Mouse (Mus musculus) hindbrain, embryonic 15.5 days (tissue): Measurements from ENCODE around the gene Hist2h4. TPM values are rescaled to one million over a fixed set of nuclear protein-coding genes. Genes with fewer than 3 reads are reported as not detected.
"Not testable (repeated sequence)": the region's sequence is repeated elsewhere in the genome, so short reads cannot be mapped to it uniquely, and the experiment has no call there.

Experiments
- ATAC-seq: fragments of 200-750 bp; cut with Nextera tagmentation; 2 replicates; pipeline ENCODE4 v1.8.0; 2017; ENCODE audit warnings: low read depth, moderate number of reproducible peaks, moderate TSS enrichment; ENCODE audit not compliant: low FRiP score
- H3K27ac ChIP-seq: fragments of 300-500 bp; sonication (generic); replicated peaks from 2 replicates; pipeline ENCODE4 v1.5.1; 2015; ENCODE audit warnings: mild to moderate bottlenecking, inconsistent platforms
- H3K27me3 ChIP-seq: fragments of 300-500 bp; sonication (generic); 2 replicates; pipeline ENCODE4 v1.6.1; 2015; ENCODE audit warnings: control low read depth, inconsistent platforms
- H3K36me3 ChIP-seq: fragments of 300-500 bp; sonication (generic); 2 replicates; pipeline ENCODE4 v1.6.1; 2015; ENCODE audit warnings: control low read depth, inconsistent platforms
- H3K4me1 ChIP-seq: fragments of 300-500 bp; sonication (generic); replicated peaks from 2 replicates; pipeline ENCODE4 v1.6.1; 2015; ENCODE audit warnings: control low read depth, inconsistent platforms
- H3K4me2 ChIP-seq: fragments of 300-500 bp; sonication (generic); 2 replicates; pipeline ENCODE4 v1.6.1; 2015; ENCODE audit warnings: moderate library complexity, mild to moderate bottlenecking, inconsistent platforms
- H3K4me3 ChIP-seq: fragments of 300-500 bp; sonication (generic); 2 replicates; pipeline ENCODE4 v1.5.1; 2015; ENCODE audit warnings: mild to moderate bottlenecking, inconsistent platforms
- H3K9ac ChIP-seq: fragments of 300-500 bp; sonication (generic); 2 replicates; pipeline ENCODE4 v1.6.1; 2015; ENCODE audit warnings: inconsistent platforms
- H3K9me3 ChIP-seq: fragments of 300-500 bp; sonication (generic); 2 replicates; pipeline ENCODE4 v1.6.1; 2016; ENCODE audit warnings: control low read depth, inconsistent platforms
- WGBS: fragments of 180-500 bp; shearing (Covaris S2); methylation state at CpG from one replicate; pipeline ENCODE4 v1.1.7; 2015; 5-methylcytosine and 5-hydroxymethylcytosine counted together
- polyA plus RNA-seq: library from polyadenylated mRNA; unstranded; fragments of >200 nt; fragmentation: Nextera tagmentation; extraction: Ambion mirVana; gene quantifications from 2 replicates; pipeline ENCODE4 v1.2.1, GENCODE M21; 2015

The Hist2h4 gene
- polyA plus RNA-seq, result 4.5 and 6.5 TPM in 2 replicates

- under 1% methylated on average over 40 of the region's 40 CpGs for WGBS
- Histone ChIP-seq H3K9me3 (no peaks in the 10 kb centered on the region), H3K27ac (peak within 1 kb of the TSS; percentile 98), H3K36me3 (no peaks in the 10 kb centered on the region), H3K27me3 (no peaks in the 10 kb centered on the region), H3K4me1 (peaks cover 32% of the 10 kb centered on the region), H3K4me2 (peak within 1 kb of the TSS; percentile 72), H3K9ac (peak within 1 kb of the TSS; percentile 66), H3K4me3 (peak within 1 kb of the TSS; percentile 62)
- ATAC-seq, result peak; percentile 91
These were observed at the start of gene Hist2h4 for GRCm38 (mm10) chr3:96262979-96263550. Gene Hist2h4 (minus strand): TSS chr3:96263311.

- no peak overlapping the region for H3K27ac ChIP-seq
- ATAC-seq, result no peak
- 61% methylated on average over 8 of the region's 8 CpGs for WGBS
- no peaks in the 10 kb centered on the region for H3K36me3 ChIP-seq
- no peaks in the 10 kb centered on the region for H3K9me3 ChIP-seq
- H3K4me3 ChIP-seq, result no peak overlapping the region
- H3K4me1 ChIP-seq, result no peaks in the 10 kb centered on the region
- H3K9ac ChIP-seq, result no peak overlapping the region
- no peaks in the 10 kb centered on the region for H3K27me3 ChIP-seq
- no peak overlapping the region for H3K4me2 ChIP-seq
These were observed 49.4 kb upstream of the Hist2h4 start for GRCm38 (mm10) chr3:96312341-96313098.

- Histone ChIP-seq H3K27ac (no peak overlapping the region), H3K36me3 (no peaks in the 10 kb centered on the region)
- 66% methylated on average over 3 of the region's 3 CpGs for WGBS
These were observed 46.3 kb upstream of the Hist2h4 start for GRCm38 (mm10) chr3:96309441-96309840.

GRCm38 (mm10) chr3:96306506-96306905 lies 43.4 kb upstream of the Hist2h4 start:
- Histone ChIP-seq H3K27ac (no peak overlapping the region), H3K4me1 (no peaks in the 10 kb centered on the region), H3K9ac (no peak overlapping the region), H3K36me3 (no peaks in the 10 kb centered on the region), H3K4me3 (no peak overlapping the region), H3K4me2 (no peak overlapping the region), H3K9me3 (no peaks in the 10 kb centered on the region), H3K27me3 (no peaks in the 10 kb centered on the region)
- WGBS, result 81% methylated on average over 9 of the region's 9 CpGs
- no peak for ATAC-seq

More at GRCm38 (mm10) chr3:96309441-96309840, 46.3 kb upstream of the Hist2h4 start:
- no peaks in the 10 kb centered on the region for H3K27me3 ChIP-seq
- ATAC-seq, result no peak
- H3K9me3 ChIP-seq, result no peaks in the 10 kb centered on the region
- H3K4me3 ChIP-seq, result no peak overlapping the region
- no peaks in the 10 kb centered on the region for H3K4me1 ChIP-seq
- no peak overlapping the region for H3K9ac ChIP-seq
- H3K4me2 ChIP-seq, result no peak overlapping the region

GRCm38 (mm10) chr3:96302076-96302475 lies 39.0 kb upstream of the Hist2h4 start:
- H3K27ac ChIP-seq, result no peak overlapping the region
- no peaks in the 10 kb centered on the region for H3K36me3 ChIP-seq
- H3K4me3 ChIP-seq, result no peak overlapping the region
- no peaks in the 10 kb centered on the region for H3K27me3 ChIP-seq
- H3K4me2 ChIP-seq, result no peak overlapping the region
- ATAC-seq, result no peak
- no peak overlapping the region for H3K9ac ChIP-seq
- H3K9me3 ChIP-seq, result no peaks in the 10 kb centered on the region
- H3K4me1 ChIP-seq, result no peaks in the 10 kb centered on the region
- WGBS, result 84% methylated on average over 5 of the region's 5 CpGs

- H3K4me2 ChIP-seq, result no peak overlapping the region
- 79% methylated on average over 26 of the region's 26 CpGs for WGBS
These were observed 37.8 kb upstream of the Hist2h4 start for GRCm38 (mm10) chr3:96300706-96301529.

GRCm38 (mm10) chr3:96299562-96299961 lies 36.5 kb upstream of the Hist2h4 start:
- Histone ChIP-seq H3K9ac (no peak overlapping the region), H3K9me3 (no peaks in the 10 kb centered on the region), H3K27ac (no peak overlapping the region), H3K4me1 (no peaks in the 10 kb centered on the region), H3K36me3 (no peaks in the 10 kb centered on the region), H3K4me3 (no peak overlapping the region), H3K27me3 (no peaks in the 10 kb centered on the region), H3K4me2 (no peak overlapping the region)
- no peak for ATAC-seq
- WGBS, result 100% methylated on average over 2 of the region's 2 CpGs

More at GRCm38 (mm10) chr3:96300706-96301529, 37.8 kb upstream of the Hist2h4 start:
- H3K4me1 ChIP-seq, result no peaks in the 10 kb centered on the region
- no peak overlapping the region for H3K27ac ChIP-seq
- H3K36me3 ChIP-seq, result no peaks in the 10 kb centered on the region
- no peak for ATAC-seq
- H3K27me3 ChIP-seq, result no peaks in the 10 kb centered on the region
- no peak overlapping the region for H3K9ac ChIP-seq
- no peaks in the 10 kb centered on the region for H3K9me3 ChIP-seq
- no peak overlapping the region for H3K4me3 ChIP-seq

- Histone ChIP-seq H3K9me3 (no peaks in the 10 kb centered on the region), H3K4me1 (no peaks in the 10 kb centered on the region), H3K27me3 (no peaks in the 10 kb centered on the region), H3K9ac (no peak overlapping the region), H3K4me3 (no peak overlapping the region), H3K27ac (no peak overlapping the region), H3K36me3 (no peaks in the 10 kb centered on the region), H3K4me2 (no peak overlapping the region)
- no peak for ATAC-seq
- WGBS, result 92% methylated on average over 4 of the region's 4 CpGs
These were observed 35.2 kb upstream of the Hist2h4 start for GRCm38 (mm10) chr3:96298360-96298759.

- H3K36me3 ChIP-seq, result no peaks in the 10 kb centered on the region
- ATAC-seq, result no peak
- no peaks in the 10 kb centered on the region for H3K27me3 ChIP-seq
- no peaks in the 10 kb centered on the region for H3K9me3 ChIP-seq
- no peak within 1 kb of the TSS for H3K4me3 ChIP-seq
- H3K4me1 ChIP-seq, result no peaks in the 10 kb centered on the region
- 85% methylated on average over 4 of the region's 4 CpGs for WGBS
- H3K9ac ChIP-seq, result no peak within 1 kb of the TSS
- H3K4me2 ChIP-seq, result no peak within 1 kb of the TSS
- no peak within 1 kb of the TSS for H3K27ac ChIP-seq
These were observed 30.7 kb upstream of the Hist2h4 start, which contains the start of gene Fcgr1 for GRCm38 (mm10) chr3:96293787-96294186. Gene Fcgr1 (minus strand): TSS chr3:96293969.

GRCm38 (mm10) chr3:96293368-96293767 lies 30.3 kb upstream of the Hist2h4 start:
- H3K9me3 ChIP-seq, result no peaks in the 10 kb centered on the region
- H3K27ac ChIP-seq, result no peak overlapping the region
- no peak overlapping the region for H3K4me3 ChIP-seq
- no peaks in the 10 kb centered on the region for H3K4me1 ChIP-seq
- no peak overlapping the region for H3K9ac ChIP-seq
- WGBS, result 47% methylated on average over 5 of the region's 5 CpGs
- H3K36me3 ChIP-seq, result no peaks in the 10 kb centered on the region
- no peak overlapping the region for H3K4me2 ChIP-seq
- ATAC-seq, result no peak
- H3K27me3 ChIP-seq, result no peaks in the 10 kb centered on the region

GRCm38 (mm10) chr3:96292641-96293040 lies 29.5 kb upstream of the Hist2h4 start:
- 68% methylated on average over 6 of the region's 6 CpGs for WGBS
- H3K36me3 ChIP-seq, result no peaks in the 10 kb centered on the region
- no peaks in the 10 kb centered on the region; the same call in 1 of the 2 replicates for H3K27me3 ChIP-seq
- H3K9ac ChIP-seq, result no peak overlapping the region
- H3K27ac ChIP-seq, result no peak overlapping the region
- no peaks in the 10 kb centered on the region for H3K9me3 ChIP-seq
- no peak overlapping the region for H3K4me3 ChIP-seq
- no peak for ATAC-seq
- no peak overlapping the region for H3K4me2 ChIP-seq
- H3K4me1 ChIP-seq, result no peaks in the 10 kb centered on the region

- not testable (repeated sequence) for ATAC-seq, H3K27me3 ChIP-seq
- WGBS, result 96% methylated on average over 3 of the region's 3 CpGs
These were observed 27.6 kb upstream of the Hist2h4 start for GRCm38 (mm10) chr3:96290727-96291126.

More at GRCm38 (mm10) chr3:96290727-96291126, 27.6 kb upstream of the Hist2h4 start:
- H3K9ac ChIP-seq, H3K9me3 ChIP-seq, H3K4me2 ChIP-seq, H3K4me3 ChIP-seq, H3K4me1 ChIP-seq, H3K36me3 ChIP-seq, H3K27ac ChIP-seq: not testable (repeated sequence)
